Mouse (Mus musculus) ovary, adult 18-20 months (tissue): ENCODE data around the gene Jak3.
"Not testable (repeated sequence)": the region's sequence is repeated elsewhere in the genome, so short reads cannot be mapped to it uniquely, and the experiment has no call there.

ENCODE experiments used
- DNase-seq: peaks from one replicate; pipeline ENCODE4 v3.0.0; 2022; ENCODE audit warnings: low spot score, mixed read lengths

The Jak3 gene

DNA sequence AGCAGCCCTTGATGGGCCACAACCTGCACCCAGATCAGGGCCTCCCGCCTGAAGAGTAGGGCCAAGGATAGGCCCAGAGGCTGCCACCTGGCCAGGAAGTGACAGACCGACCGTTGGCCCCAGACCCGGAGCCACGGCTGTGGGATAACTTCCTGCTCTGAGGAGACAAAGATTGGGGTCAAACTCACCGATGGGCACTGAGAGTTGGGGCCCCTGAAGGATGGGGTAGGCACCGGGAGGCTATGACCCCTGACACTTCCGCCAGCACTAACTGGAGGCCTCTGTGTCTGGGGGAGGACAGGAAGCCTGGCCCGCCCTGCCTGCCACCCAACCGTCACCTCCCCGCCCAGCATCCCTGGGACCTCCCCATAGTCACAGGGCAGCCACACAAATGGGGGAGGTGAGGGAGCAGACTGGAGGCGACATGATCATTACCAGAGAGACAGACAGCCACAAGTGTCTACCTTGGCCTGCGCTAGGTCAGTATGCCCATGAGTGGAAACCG is 47.0 kb downstream of the Jak3 start:
- DNase-seq = no peak

DNA sequence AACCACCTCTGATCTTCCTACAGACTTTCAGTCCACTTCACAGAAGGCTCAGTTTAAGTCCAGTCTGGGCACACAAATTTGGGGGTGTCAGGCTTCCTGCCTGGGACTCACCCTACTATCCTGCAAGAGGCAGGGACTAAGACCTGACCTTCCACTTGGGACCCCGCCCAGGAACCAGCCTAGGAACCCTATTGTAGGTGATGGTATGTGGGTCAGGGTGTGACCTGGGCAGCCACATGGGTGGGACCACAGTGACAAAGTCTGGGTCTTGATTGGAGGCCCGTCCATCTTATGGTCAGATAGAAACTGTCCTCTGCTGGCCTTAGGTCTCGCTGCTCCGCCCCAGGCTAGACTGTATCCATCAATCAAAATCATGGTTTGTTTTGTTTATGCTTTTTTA is 48.3 kb downstream of the Jak3 start:
- DNase-seq = no peak

DNA sequence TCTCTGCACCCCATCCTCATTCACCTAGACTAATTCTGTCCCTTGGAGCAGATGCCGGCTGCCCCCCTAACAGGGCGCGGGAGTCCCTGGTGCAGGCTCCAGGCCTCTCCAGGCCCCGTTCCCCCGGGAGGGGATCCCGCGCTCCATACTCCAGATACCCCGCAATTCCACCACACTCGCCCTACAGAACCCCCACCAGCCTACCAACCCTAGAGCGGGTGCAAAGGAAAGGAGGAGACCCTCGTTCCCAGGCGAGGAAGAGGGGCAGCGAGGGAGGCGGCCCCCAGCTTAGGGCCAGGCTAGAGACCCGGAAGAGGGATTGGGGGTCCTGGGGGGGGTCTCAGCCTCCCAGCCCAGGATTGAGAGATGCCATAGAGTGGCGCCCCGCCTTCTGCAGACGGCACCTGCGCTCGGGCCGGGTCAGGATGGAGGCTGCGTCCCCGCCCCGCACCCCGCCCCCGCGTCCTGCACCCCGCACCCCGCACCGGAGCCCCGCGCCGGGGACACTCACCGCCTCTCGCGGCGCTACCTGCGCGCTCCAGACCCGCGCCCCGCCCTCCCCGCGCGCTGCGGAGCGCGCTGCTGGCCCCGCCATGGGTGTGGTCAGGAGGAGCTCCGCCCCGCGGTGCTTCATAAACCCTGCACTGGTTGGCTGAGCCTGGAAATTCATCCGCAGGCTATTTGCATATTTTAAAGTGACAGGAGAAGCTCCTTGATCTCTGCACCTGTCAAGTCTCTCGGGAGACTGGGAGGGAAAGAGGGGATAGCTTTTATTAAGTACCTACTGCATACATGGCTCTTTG is 49.2 kb downstream of the Jak3 start, which contains the start of gene Fcho1:
TSS of gene Fcho1 (minus strand) at position 595 of the 803 bp plus-strand sequence.
- peak; percentile 60 for DNase-seq

DNA sequence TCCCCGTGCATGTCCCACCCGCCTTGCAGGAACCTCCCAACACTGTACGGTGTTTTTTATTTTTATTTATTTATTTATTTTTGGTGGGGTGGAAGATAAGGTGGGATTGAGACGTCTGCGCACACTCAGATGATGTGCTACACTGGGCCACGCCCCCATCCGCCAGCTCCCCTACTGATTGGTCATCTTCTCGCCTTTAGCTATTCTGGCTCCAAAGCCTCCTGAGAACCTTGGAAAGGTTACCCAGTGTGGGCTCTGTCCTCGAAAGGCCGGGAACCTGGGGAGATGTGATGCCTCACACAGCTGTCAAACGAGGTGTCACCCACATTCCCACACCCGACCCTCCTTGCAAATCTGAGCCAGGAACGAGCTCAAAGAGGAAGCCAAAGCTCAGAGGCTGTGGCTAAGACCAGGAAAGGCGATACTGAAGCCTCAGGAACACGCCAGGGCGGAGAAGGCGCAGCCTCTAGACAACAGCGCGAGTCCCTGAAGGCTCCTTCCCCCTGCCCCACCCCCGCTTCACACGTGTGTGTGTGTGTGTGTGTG is 52.2 kb downstream of the Jak3 start:
- DNase-seq = no peak

DNA sequence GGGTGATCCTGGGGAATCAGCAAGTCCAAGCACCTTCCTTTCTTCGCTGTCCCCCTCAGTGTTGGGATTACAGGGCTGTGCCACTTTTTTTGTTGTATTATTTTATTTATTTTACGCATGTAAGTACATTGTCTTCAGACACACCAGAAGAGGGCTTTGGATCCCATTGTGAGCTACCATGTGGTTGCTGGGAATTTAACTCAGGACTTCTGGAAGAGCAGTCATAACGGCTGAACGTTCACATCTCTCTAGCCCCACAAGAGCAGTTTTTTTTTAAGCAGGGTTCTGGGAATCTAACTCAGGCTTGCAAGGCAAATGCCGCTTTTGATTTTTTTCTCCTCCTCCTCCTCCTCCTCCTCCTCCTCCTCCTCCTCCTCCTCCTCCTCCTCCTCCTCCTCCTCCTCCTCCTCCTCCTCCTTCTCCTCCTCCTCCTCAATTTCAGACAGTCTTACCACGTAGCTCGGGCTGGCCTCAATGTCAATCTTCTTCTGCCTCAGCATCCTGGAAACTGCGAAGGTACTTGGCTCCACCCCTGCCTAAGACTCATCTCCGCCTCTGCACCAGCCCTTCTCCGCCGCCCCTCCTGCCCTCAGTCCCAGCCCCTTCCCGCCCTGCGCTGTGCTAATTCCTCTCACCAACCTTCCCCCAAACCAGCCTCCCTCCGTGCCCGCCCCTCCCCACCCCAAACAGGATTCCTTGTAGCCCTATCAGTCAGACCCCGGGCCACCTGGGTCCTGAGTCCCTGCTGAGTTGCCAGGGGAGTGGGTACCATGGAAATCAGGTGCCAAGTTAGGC is 52.9 kb downstream of the Jak3 start:
- DNase-seq = no peak

DNA sequence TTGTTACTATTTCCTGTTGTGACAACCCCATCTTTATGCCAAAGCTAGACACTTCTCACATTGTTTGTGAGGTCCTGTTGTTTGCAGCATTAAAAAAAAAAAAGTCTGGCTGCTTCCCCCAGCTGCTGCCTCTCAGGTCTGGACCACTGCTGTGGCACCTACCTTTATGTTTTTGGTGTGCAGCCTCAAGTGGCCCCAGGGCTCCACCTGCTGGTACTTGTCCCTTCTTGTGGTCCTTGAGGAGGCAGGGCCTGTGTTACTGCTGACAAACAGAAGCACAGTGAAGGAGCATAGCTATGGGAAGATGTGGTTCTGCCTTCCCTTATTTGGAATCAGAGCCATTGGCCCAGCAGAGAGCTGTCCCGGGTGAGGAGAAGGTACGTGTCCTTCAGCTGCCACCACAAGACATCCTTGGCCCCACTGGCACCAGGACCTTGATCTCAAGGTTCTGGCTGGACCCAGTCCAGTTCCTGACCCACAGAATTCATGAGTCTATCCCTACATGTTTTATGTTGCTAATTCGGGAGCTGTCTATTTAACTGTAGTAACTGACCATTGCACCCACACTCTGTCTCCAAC is 55.6 kb downstream of the Jak3 start:
- peak; percentile 42 for DNase-seq

DNA sequence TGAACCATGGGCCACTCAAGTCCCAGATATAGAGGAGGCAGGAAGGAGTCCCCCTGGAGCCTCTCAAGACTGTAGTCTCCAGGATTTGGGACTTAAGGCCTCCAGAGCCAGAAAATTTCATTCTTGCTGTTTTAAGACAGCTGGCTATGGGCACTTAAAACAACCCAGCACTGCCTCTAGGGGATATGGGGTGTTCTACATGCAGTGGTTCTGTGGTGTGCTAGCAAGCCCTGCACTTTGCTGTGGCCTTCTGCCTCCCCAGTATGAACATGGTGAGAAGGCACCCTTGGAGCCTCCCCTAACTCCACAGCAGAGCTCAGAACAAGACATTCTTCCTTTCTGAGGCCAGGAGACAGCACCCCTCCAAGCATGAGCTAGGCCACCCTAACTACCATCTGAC is 62.2 kb downstream of the Jak3 start:
- not testable (repeated sequence) for DNase-seq
